Mouse (Mus musculus) liver, embryonic 15.5 days (tissue): Measurements from ENCODE around the gene Itpkb. TPM values are rescaled to one million over a fixed set of nuclear protein-coding genes. Genes with fewer than 3 reads are reported as not detected.

Experiments
- ATAC-seq: fragments of 200-750 bp; cut with Nextera tagmentation; 2 replicates; pipeline ENCODE4 v1.8.0; 2017; ENCODE audit warnings: moderate number of reproducible peaks, mild to moderate bottlenecking, moderate library complexity; ENCODE audit not compliant: insufficient read depth
- H3K27ac ChIP-seq: fragments of 300-500 bp; sonication (generic); replicated peaks from 2 replicates; pipeline ENCODE4 v1.5.1; 2015; ENCODE audit warnings: mild to moderate bottlenecking, inconsistent platforms
- H3K27me3 ChIP-seq: fragments of 300-500 bp; sonication (generic); 2 replicates; pipeline ENCODE4 v1.6.1; 2015; ENCODE audit warnings: mild to moderate bottlenecking, inconsistent platforms
- H3K36me3 ChIP-seq: fragments of 300-500 bp; sonication (generic); replicated peaks from 2 replicates; pipeline ENCODE4 v1.6.1; 2015; ENCODE audit warnings: moderate library complexity, mild to moderate bottlenecking, inconsistent platforms
- H3K4me1 ChIP-seq: fragments of 300-500 bp; sonication (generic); replicated peaks from 2 replicates; pipeline ENCODE4 v1.6.1; 2015; ENCODE audit warnings: inconsistent platforms
- H3K4me2 ChIP-seq: fragments of 300-500 bp; sonication (generic); 2 replicates; pipeline ENCODE4 v1.6.1; 2015; ENCODE audit warnings: moderate library complexity, mild to moderate bottlenecking, inconsistent platforms
- H3K4me3 ChIP-seq: fragments of 300-500 bp; sonication (generic); replicated peaks from 2 replicates; pipeline ENCODE4 v1.5.1; 2015; ENCODE audit warnings: mild to moderate bottlenecking, inconsistent platforms
- H3K9ac ChIP-seq: fragments of 300-500 bp; sonication (generic); 2 replicates; pipeline ENCODE4 v1.6.1; 2015; ENCODE audit warnings: moderate library complexity, mild to moderate bottlenecking, inconsistent platforms
- H3K9me3 ChIP-seq: fragments of 300-500 bp; sonication (generic); replicated peaks from 2 replicates; pipeline ENCODE4 v1.6.1; 2016; ENCODE audit warnings: inconsistent platforms
- WGBS: fragments of 180-500 bp; shearing (Covaris S2); methylation state at CpG from one replicate; pipeline ENCODE4 v1.1.7; 2015; ENCODE audit warnings: mixed read lengths; ENCODE audit not compliant: insufficient replicate concordance; 5-methylcytosine and 5-hydroxymethylcytosine counted together
- polyA plus RNA-seq: library from polyadenylated mRNA; unstranded; fragments of >200 nt; fragmentation: Nextera tagmentation; extraction: Ambion mirVana; gene quantifications from 2 replicates; pipeline ENCODE4 v1.2.1, GENCODE M21; 2015

Itpkb gene
- polyA plus RNA-seq, 1 experiment from 2014 or later = 1.3 TPM

DNA sequence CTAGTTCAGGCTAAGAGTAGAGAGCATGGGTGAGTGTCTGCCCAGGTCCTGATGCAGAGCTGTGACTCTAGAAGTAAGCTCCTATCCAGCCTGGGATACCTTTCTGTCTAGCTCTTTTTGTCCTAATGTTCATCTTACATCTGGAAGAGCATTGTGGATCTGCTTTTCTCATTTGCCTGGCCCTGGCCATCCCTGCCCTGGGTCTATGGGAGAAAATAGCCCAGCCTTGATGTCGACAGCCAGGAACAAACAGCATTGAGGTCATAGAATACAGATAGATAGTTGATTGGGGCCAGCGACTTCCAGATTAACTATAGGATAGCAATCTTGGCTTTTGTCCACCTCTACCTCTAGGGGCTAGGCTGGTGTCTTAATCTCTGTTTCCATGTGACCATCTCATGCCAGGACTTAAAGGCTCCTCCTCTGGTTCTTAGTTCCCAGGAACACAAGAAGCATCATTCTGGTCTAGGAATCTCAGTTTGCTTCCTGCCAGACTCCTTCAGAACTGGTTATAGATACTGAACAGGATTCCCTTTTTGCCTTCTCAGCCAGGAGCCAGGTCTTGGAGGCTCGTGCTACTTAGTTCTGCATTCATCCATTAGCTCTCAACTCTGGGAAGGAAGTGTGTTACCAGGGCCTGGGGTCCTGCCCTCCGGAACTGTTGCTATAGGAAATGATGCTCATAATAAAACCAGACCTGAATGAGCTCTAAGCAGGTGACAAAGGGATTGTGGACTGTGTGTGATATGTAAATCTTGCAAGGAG, 70.6 kb downstream of the Itpkb start:
- 41% methylated on average over 4 of the region's 4 CpGs for WGBS
- Histone ChIP-seq H3K9me3 (no peaks in the 10 kb centered on the region), H3K4me2 (no peak overlapping the region), H3K9ac (no peak overlapping the region), H3K4me3 (no peak overlapping the region), H3K4me1 (peaks cover 33% of the 10 kb centered on the region), H3K36me3 (no peaks in the 10 kb centered on the region), H3K27me3 (peaks cover 7% of the 10 kb centered on the region; the same call in 1 of the 2 replicates), H3K27ac (no peak overlapping the region)
- ATAC-seq = no peak

DNA sequence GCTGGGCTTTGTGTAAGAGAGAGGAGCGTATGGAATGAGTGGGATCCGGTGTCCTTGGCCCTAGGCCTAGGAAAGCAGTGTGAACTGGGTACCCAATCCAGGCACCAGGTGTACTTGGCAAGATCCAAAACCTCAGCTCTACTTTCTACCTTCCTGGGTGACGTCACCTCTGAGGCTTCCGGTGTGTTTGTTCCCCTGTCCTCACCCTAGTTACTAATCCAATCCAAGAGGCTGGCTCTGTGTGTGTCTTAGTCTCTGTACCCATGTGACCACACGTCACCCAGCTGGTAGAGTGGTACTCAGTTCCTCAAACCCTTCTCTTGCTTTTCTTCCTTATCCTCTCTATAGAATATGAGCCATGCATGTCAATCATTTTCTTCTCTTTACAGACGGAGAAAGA, 71.4 kb downstream of the Itpkb start:
- WGBS = 57% methylated on average over 6 of the region's 6 CpGs
- ATAC-seq = no peak
- H3K4me3 ChIP-seq = no peak overlapping the region
- 0 out of 2 replicates have a peak overlapping the region, but pooled peaks have one; percentile 11 for H3K27ac ChIP-seq
- no peak overlapping the region for H3K9ac ChIP-seq
- H3K9me3 ChIP-seq = no peaks in the 10 kb centered on the region
- no peaks in the 10 kb centered on the region for H3K36me3 ChIP-seq
- peaks cover 29% of the 10 kb centered on the region for H3K4me1 ChIP-seq
- no peak overlapping the region for H3K4me2 ChIP-seq
- H3K27me3 ChIP-seq = peaks cover 7% of the 10 kb centered on the region; the same call in 1 of the 2 replicates

DNA sequence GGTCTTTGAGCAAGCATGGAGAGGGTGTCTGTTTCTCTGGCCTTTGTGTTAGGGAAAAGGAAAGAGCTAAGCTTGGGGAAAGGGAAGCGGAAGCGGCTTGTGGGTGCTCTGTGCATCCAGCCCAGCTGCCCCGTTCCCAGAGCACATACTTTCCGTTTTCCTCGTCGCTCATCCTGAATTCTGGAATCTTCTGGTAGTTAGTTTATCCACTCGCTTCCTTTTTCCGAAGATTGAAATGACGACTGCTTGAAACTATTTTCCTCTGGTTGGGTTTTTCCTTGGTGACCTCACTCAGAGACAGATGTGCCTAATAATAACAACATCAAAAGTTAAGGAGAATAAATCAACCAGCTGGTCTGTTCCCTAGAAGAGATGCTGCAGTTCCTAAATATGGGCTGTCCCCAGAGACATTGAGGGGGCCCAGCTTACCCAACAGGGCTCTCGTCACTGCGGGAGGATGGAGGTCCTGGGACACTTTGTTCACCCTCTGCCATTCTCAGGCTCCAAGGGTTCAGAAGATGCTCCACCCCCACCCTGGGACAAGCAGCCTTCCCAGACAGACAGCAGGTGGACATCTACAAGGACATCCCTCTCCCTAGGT, 72.3 kb downstream of the Itpkb start:
- H3K4me3 ChIP-seq = no peak overlapping the region
- H3K9ac ChIP-seq = no peak overlapping the region
- WGBS = 65% methylated on average over 11 of the region's 11 CpGs
- H3K36me3 ChIP-seq = no peaks in the 10 kb centered on the region
- peaks cover 7% of the 10 kb centered on the region; the same call in 1 of the 2 replicates for H3K27me3 ChIP-seq
- H3K9me3 ChIP-seq = no peaks in the 10 kb centered on the region
- peaks cover 37% of the 10 kb centered on the region for H3K4me1 ChIP-seq
- ATAC-seq = no peak
- peak overlapping the region; percentile 69; the same call in 1 of the 2 replicates for H3K27ac ChIP-seq
- H3K4me2 ChIP-seq = no peak overlapping the region

DNA sequence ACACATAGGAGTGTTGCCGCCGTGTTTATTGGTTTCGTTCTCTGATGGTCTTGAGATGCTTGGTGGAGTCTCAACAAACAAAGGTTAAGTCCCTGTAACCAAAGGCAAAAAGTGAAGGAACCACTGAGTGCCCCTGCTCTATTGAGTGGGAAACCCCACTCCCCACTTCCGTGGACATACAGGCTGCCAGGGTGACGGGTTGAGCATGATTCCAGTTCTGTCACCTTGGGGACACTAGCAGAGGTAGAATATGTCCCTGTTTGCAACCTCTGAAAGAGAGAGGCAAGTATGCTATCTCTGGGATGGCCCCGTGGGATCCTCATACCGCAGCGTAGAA, 73.0 kb downstream of the Itpkb start:
- peak overlapping the region; percentile 69 for H3K27ac ChIP-seq
- H3K9ac ChIP-seq = no peak overlapping the region
- peaks cover 37% of the 10 kb centered on the region for H3K4me1 ChIP-seq

DNA sequence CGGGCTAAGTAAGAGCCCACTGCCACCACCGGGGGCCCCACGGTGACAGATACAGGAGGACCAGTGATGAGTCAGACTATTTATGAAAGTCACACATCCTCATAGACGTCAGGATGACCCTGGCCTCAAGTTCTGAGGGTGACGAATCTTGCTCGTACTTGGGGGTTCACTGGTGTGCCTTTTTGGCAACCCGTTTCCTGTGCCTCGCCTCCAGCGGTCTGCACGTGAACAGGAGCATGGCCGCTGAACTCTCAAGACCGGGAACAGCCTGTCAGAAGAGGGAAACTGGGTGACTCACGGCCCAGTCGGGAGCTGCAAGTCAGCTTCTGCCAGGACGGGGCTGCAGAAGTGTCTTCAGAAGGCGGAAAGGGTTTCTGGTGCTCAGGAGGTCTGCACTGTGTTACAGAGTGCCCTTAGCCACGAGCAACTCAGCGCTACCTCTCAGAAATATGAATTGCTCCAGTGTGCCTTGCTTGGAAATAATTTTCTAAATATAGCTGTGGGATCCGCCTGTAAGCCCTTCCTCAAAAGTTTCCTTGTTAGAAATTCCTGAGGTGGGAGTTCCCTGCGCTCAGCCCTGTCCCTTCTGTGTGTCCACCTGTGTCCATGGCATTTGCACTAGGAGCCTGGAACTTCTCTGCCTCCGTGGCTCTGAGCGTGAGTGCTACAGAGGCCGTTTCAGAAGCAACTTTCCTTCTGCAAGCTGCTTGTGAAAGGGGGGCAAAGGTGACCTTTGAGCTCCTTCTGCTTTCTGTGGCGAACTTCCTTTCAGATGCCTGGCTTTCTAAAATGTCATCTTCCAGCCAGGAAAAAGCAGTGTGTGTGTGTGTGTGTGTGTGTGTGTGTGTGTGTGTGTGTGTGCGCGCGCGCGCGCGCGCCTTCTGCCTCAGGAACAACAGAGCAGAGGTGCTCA, 73.7 kb downstream of the Itpkb start:
- H3K9me3 ChIP-seq = no peaks in the 10 kb centered on the region
- H3K9ac ChIP-seq = no peak overlapping the region
- 18% methylated on average over 32 of the region's 32 CpGs for WGBS
- peak overlapping the region; percentile 39 for H3K4me2 ChIP-seq
- H3K4me3 ChIP-seq = no peak overlapping the region
- H3K36me3 ChIP-seq = no peaks in the 10 kb centered on the region
- peak; percentile 54 for ATAC-seq
- H3K4me1 ChIP-seq = peaks cover 41% of the 10 kb centered on the region
- H3K27me3 ChIP-seq = peaks cover 7% of the 10 kb centered on the region; the same call in 1 of the 2 replicates
- peak overlapping the region; percentile 69 for H3K27ac ChIP-seq

More for the DNA sequence above, 73.0 kb downstream of the Itpkb start:
- H3K27me3 ChIP-seq = peaks cover 7% of the 10 kb centered on the region; the same call in 1 of the 2 replicates
- H3K4me3 ChIP-seq = no peak overlapping the region
- H3K9me3 ChIP-seq = no peaks in the 10 kb centered on the region
- no peak for ATAC-seq
- no peaks in the 10 kb centered on the region for H3K36me3 ChIP-seq
- WGBS = 47% methylated on average over 8 of the region's 8 CpGs
- peak overlapping the region; percentile 39 for H3K4me2 ChIP-seq

DNA sequence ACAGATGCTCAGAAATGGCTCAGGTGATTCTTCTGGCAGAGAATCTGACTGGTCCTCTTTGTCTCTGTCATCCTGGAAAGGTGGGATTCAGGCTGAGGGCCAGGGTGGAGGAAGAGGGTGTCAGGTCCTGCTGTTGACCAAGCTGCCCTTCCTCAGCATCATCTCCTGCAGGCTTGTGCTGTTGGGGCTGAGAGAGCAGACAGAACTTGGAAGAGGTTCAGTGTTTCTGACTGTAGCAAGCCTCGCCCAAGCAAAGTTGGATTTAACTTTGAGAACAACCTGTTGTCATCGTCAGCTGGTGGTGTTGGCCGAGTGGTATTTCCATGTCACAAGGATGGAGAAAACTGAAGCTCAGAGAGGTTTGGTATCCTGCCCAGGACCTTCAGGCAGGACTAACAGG, 74.4 kb downstream of the Itpkb start:
- Histone ChIP-seq H3K4me2 (peak overlapping the region; percentile 39; the same call in 1 of the 2 replicates), H3K4me3 (no peak overlapping the region), H3K9ac (no peak overlapping the region), H3K9me3 (no peaks in the 10 kb centered on the region), H3K36me3 (no peaks in the 10 kb centered on the region), H3K4me1 (peaks cover 46% of the 10 kb centered on the region), H3K27me3 (peaks cover 7% of the 10 kb centered on the region; the same call in 1 of the 2 replicates), H3K27ac (peak overlapping the region; percentile 69)
- 54% methylated on average over 3 of the region's 3 CpGs for WGBS
- no peak for ATAC-seq

DNA sequence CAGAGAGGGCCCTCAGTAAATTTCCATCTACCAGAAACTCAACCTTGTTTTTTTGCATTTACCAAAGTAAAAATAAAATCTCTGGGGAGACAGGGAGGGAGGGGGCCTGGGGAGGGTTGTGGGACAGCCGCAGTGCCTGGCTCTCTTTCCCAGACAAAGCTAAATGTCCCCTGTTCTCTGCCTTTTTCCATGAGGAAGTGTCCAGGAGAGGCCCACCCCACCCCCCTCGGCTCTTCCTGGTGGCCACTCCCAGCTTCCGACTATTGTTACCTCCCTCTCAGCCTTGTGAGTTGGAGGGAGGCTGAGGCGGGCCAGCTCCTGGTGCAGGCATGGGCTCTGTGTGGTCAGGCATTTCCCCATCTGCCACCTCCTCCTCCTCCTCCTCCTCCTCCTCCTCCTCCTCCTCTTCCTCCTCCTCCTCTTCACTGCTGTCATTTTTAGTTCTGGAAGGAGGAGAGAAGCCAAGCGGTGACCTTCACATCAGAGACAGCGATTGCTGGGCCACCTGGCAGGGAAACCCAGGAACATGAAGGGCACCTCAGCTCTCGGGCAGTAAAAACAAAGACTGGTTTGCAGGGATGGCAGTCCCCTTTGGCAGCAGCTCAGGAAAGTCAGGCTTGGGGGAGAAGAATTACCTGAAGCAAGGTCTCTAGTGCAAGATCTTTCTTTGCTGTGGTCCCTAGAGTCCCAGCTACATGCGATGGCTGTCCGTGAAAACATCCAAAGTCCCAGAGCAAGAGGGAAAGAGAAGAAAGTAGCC, 75.5 kb downstream of the Itpkb start:
- Histone ChIP-seq H3K9ac (no peak overlapping the region), H3K4me1 (peaks cover 46% of the 10 kb centered on the region), H3K36me3 (no peaks in the 10 kb centered on the region), H3K9me3 (no peaks in the 10 kb centered on the region), H3K27me3 (peaks cover 7% of the 10 kb centered on the region; the same call in 1 of the 2 replicates), H3K27ac (peak overlapping the region; percentile 14; the same call in 1 of the 2 replicates), H3K4me3 (no peak overlapping the region), H3K4me2 (no peak overlapping the region)
- no peak for ATAC-seq
- 51% methylated on average over 9 of the region's 9 CpGs for WGBS

DNA sequence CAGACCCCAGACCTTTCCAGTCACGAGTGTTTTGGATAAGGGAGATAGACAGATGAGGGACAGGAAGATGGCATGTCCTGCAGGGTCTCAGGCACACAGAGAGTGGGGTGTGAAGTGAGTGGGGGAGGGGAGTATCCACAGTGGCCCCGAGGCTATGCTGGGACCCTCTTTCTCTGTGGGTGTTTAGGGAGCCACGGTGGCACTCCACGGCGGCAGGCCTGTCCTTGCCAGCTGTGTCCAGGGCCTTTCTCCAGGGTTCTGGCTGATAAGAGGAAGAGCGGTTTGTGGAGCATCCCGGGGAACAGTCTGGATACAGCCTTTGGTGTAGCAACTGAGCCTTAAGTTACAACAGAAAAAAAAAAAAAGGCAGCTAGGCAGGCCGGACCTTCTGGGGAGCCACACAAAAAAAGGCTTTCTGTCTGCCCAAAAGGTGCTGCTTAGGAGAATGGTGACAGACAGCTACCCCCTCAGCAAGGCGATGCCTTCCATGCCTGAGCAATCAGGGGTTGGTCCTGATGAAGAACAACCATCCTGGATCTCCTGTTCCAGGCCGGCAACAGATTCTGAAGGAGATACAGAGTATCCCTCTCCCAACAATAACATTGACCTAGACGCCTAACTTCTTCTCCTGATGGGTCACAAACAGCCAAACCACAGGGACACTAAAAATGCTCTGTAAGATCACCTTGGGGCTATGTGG, 76.2 kb downstream of the Itpkb start:
- Histone ChIP-seq H3K4me1 (peaks cover 45% of the 10 kb centered on the region), H3K36me3 (no peaks in the 10 kb centered on the region)

DNA sequence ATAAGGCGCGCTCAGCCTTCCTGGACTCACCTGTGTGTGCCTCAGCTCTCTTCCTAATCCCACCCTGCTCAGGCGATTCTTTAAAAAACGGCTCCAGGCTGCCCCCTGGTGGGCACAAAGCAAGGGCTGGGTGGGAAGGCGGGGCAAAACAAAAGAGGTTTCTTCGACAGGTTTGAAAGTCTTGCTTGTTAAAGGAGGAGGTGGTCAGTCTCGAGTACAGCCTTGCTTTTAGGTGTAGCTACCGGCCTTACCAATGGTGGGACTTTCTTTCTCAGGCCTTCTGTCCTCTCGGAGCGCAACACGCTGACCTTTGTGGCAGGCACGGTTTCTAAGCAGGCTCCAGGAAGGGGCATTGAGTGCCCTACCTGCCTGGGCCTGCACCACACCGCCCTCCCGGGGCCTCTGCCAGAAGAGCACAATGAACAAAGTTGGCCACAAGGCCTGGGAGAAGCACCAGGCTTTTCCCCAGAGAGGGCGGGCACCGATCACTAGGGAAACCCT, 76.9 kb downstream of the Itpkb start:
- ATAC-seq = 0 out of 2 replicates have a peak, but pooled peaks have one; percentile 24
- no peak overlapping the region for H3K27ac ChIP-seq
- peaks cover 7% of the 10 kb centered on the region; the same call in 1 of the 2 replicates for H3K27me3 ChIP-seq
- peak overlapping the region; percentile 40 for H3K4me2 ChIP-seq
- peaks cover 42% of the 10 kb centered on the region for H3K4me1 ChIP-seq
- H3K4me3 ChIP-seq = no peak overlapping the region
- WGBS = 17% methylated on average over 16 of the region's 16 CpGs
- H3K9me3 ChIP-seq = no peaks in the 10 kb centered on the region
- H3K9ac ChIP-seq = no peak overlapping the region
- no peaks in the 10 kb centered on the region for H3K36me3 ChIP-seq

More for the DNA sequence above, 76.2 kb downstream of the Itpkb start:
- no peak for ATAC-seq
- Histone ChIP-seq H3K4me3 (no peak overlapping the region), H3K9me3 (no peaks in the 10 kb centered on the region), H3K27ac (0 out of 2 replicates have a peak overlapping the region, but pooled peaks have one; percentile 6), H3K27me3 (peaks cover 7% of the 10 kb centered on the region; the same call in 1 of the 2 replicates), H3K9ac (no peak overlapping the region), H3K4me2 (no peak overlapping the region)
- 65% methylated on average over 11 of the region's 11 CpGs for WGBS
